Comparison of ENCODE assay signal across 8 mouse cellular contexts in genomic region chr2:84744126-84744525, GRCm38 (mm10). TPM values are rescaled to one million over a fixed set of nuclear protein-coding genes. Genes with fewer than 3 reads are reported as not detected.
A peak's percentile ranks its signal among the peaks of the same experiment; 100 is the strongest.
DNase-seq lines count a peak whose midpoint lies in the region; ATAC-seq and TF ChIP-seq lines count a peak whose summit lies in the region.

No protein-coding gene starts in this region.

- H3K9me3 ChIP-seq in ES-Bruce4 (replicated peaks; ENCODE audit: control insufficient read depth, insufficient read depth, low read length, poor library complexity, severe bottlenecking): no peaks in the 10 kb centered on the region
- no peaks in the 10 kb centered on the region for H3K9me3 ChIP-seq in heart, embryonic 14.5 days (ENCODE audit: control insufficient read depth, low read length)
- H3K9me3 ChIP-seq in liver, embryonic 15.5 days (replicated peaks): no peaks in the 10 kb centered on the region

- H3K27me3 ChIP-seq in cerebellum, adult 2 months (ENCODE audit: control insufficient read depth, insufficient read depth, low read length): no peaks in the 10 kb centered on the region
- no peaks in the 10 kb centered on the region for H3K27me3 ChIP-seq in ES-Bruce4 (ENCODE audit: control insufficient read depth, insufficient read depth, low read length, poor library complexity, severe bottlenecking)
- no peaks in the 10 kb centered on the region for H3K27me3 ChIP-seq in heart, embryonic 14.5 days (ENCODE audit: control insufficient read depth, insufficient read depth, low read length)
- peaks cover 65% of the 10 kb centered on the region for H3K27me3 ChIP-seq in liver, embryonic 15.5 days

- H3K4me2 ChIP-seq in heart, embryonic 14.5 days (ENCODE audit: low read length): peak overlapping the region; percentile 88
- peak overlapping the region; percentile 85 for H3K4me2 ChIP-seq in liver, embryonic 15.5 days

- no peak overlapping the region for H3K27ac ChIP-seq in cerebellum, adult 2 months (ENCODE audit: insufficient read depth, low read length)
- H3K27ac ChIP-seq in ES-Bruce4 (ENCODE audit: insufficient read depth, low read length): peak overlapping the region; percentile 97
- H3K27ac ChIP-seq in heart, embryonic 14.5 days (replicated peaks in 1 of 2; ENCODE audit: control insufficient read depth in 1 of 2, insufficient read depth in 1 of 2, low read depth in 2 of 2, low read length in 2 of 2): peak overlapping the region; percentile 81 to 97
- peak overlapping the region; percentile 85 for H3K27ac ChIP-seq in liver, embryonic 15.5 days (replicated peaks)

- no peak for TF ChIP-seq CTCF in cerebellum, adult 2 months (IDR thresholded peaks at IDR 0.05; ENCODE audit: borderline replicate concordance, insufficient read depth, low read depth, low read length)
- TF ChIP-seq CTCF in ES-Bruce4 (IDR thresholded peaks at IDR 0.05; ENCODE audit: low read depth, low read length): no peak

- peaks cover 4% of the 10 kb centered on the region for H3K36me3 ChIP-seq in ES-Bruce4 (ENCODE audit: control insufficient read depth, insufficient read depth, low read length, poor library complexity, severe bottlenecking)
- H3K36me3 ChIP-seq in heart, embryonic 14.5 days (ENCODE audit: control insufficient read depth, insufficient read depth, low read length): peaks cover 9% of the 10 kb centered on the region; the same call in 1 of the 2 replicates
- peaks cover 25% of the 10 kb centered on the region for H3K36me3 ChIP-seq in liver, embryonic 15.5 days (replicated peaks)

- peak overlapping the region; percentile 81 for H3K4me3 ChIP-seq in cerebellum, adult 2 months (replicated peaks; ENCODE audit: insufficient read depth, low read depth, low read length)
- H3K4me3 ChIP-seq in ES-Bruce4 (ENCODE audit: low read depth, low read length): peak overlapping the region; percentile 92
- peak overlapping the region; percentile 47 to 64 for H3K4me3 ChIP-seq in heart, embryonic 14.5 days (ENCODE audit: control insufficient read depth in 1 of 2, insufficient read depth in 1 of 2, low read depth in 1 of 2, low read length in 2 of 2)
- H3K4me3 ChIP-seq in liver, embryonic 15.5 days (replicated peaks): peak overlapping the region; percentile 69

- TF ChIP-seq POLR2A in cerebellum, adult 2 months (IDR thresholded peaks at IDR 0.05; ENCODE audit: borderline replicate concordance, insufficient read depth, low read length): no peak
- TF ChIP-seq POLR2A in ES-Bruce4 (IDR thresholded peaks at IDR 0.05; ENCODE audit: insufficient read depth, low read length): no peak

- peak; percentile 95 for TF ChIP-seq EP300 in ES-Bruce4 (IDR thresholded peaks at IDR 0.05; ENCODE audit: insufficient read depth, low read depth, low read length)

- peak overlapping the region; percentile 94 for H3K9ac ChIP-seq in ES-Bruce4 (ENCODE audit: low read depth, poor library complexity, severe bottlenecking)
- peak overlapping the region; percentile 96 for H3K9ac ChIP-seq in heart, embryonic 14.5 days (ENCODE audit: low read length)
- peak overlapping the region; percentile 83 for H3K9ac ChIP-seq in liver, embryonic 15.5 days

- 5% methylated on average over 10 of the region's 10 CpGs for WGBS in cerebellum, adult 2 months
- WGBS in heart, embryonic 14.5 days: 2% methylated on average over 10 of the region's 10 CpGs
- 10% methylated on average over 10 of the region's 10 CpGs for WGBS in liver, embryonic 15.5 days (ENCODE audit: insufficient replicate concordance)

- ATAC-seq in heart, embryonic 14.5 days (ENCODE audit: insufficient number of reproducible peaks, insufficient read depth, low FRiP score, low read depth): peak; percentile 24
- peak; percentile 25; the same call in 1 of the 2 replicates for ATAC-seq in liver, embryonic 15.5 days (ENCODE audit: insufficient read depth)
- no peak for ATAC-seq in inflammation-experienced regulatory T-cells, adult 6 months

- DNase-seq in cerebellum, adult 2 months: no peak
- DNase-seq in cerebellum, adult 11 months: no peak
- no peak for DNase-seq in cerebellum, postnatal 36 days
- DNase-seq in cerebellum, adult 9-11 months: no peak

- H3K4me1 ChIP-seq in cerebellum, adult 2 months (ENCODE audit: control insufficient read depth, insufficient read depth, low read length): peaks cover 9% of the 10 kb centered on the region; the same call in 1 of the 2 replicates
- no peaks in the 10 kb centered on the region for H3K4me1 ChIP-seq in ES-Bruce4 (ENCODE audit: control insufficient read depth, insufficient read depth, low read length)
- H3K4me1 ChIP-seq in heart, embryonic 14.5 days (ENCODE audit: control insufficient read depth in 2 of 2, insufficient read depth in 2 of 2, low read length in 2 of 2): peaks cover 13 to 35% of the 10 kb centered on the region in 2 experiments
- H3K4me1 ChIP-seq in liver, embryonic 15.5 days (replicated peaks): peaks cover 64% of the 10 kb centered on the region

RNA-seq across cellular contexts. Expression of gene Gm19426, which starts 0.7 kb away (rescaled TPM):
- 3.0 and 3.4 TPM in 2 replicates for polyA plus RNA-seq in cerebellum, adult 2 months (2012; rRNA removed)
- 9.9 and 10.3 TPM in 2 replicates for polyA plus RNA-seq in ES-Bruce4 (2011; ENCODE audit: insufficient read depth, insufficient read length, low read depth, missing spikeins)
- 4.4 and 4.5 TPM in 2 replicates for polyA plus RNA-seq in heart, embryonic 14.5 days (2014; fragmentation: Nextera tagmentation; extraction: Ambion mirVana)
- polyA plus RNA-seq in liver, embryonic 15.5 days (2015; fragmentation: Nextera tagmentation; extraction: Ambion mirVana): 1.4 and 1.5 TPM in 2 replicates
- polyA plus RNA-seq in inflammation-experienced regulatory T-cells, adult 6 months (2017; shearing (Covaris generic)): not detected

RNA-seq across cellular contexts. Expression of gene Ypel4, which starts 10.3 kb away (rescaled TPM):
- 164 and 171 TPM in 2 replicates for polyA plus RNA-seq in cerebellum, adult 2 months (2012; rRNA removed)
- polyA plus RNA-seq in ES-Bruce4 (2011; ENCODE audit: insufficient read depth, insufficient read length, low read depth, missing spikeins): 0.56 and 0.73 TPM in 2 replicates
- 3.5 and 4.5 TPM in 2 replicates for polyA plus RNA-seq in heart, embryonic 14.5 days (2014; fragmentation: Nextera tagmentation; extraction: Ambion mirVana)
- polyA plus RNA-seq in liver, embryonic 15.5 days (2015; fragmentation: Nextera tagmentation; extraction: Ambion mirVana): 66.9 and 75.7 TPM in 2 replicates
- 1 to 10 TPM; 1.2 to 3.2 (median 2.2) TPM for polyA plus RNA-seq in inflammation-experienced regulatory T-cells, adult 6 months (2017; shearing (Covaris generic))

RNA-seq across cellular contexts. Expression of gene Clp1, which starts 17.0 kb away (rescaled TPM):
- polyA plus RNA-seq in cerebellum, adult 2 months (2012; rRNA removed): 12.0 and 12.7 TPM in 2 replicates
- polyA plus RNA-seq in ES-Bruce4 (2011; ENCODE audit: insufficient read depth, insufficient read length, low read depth, missing spikeins): 32.9 and 34.9 TPM in 2 replicates
- 14.3 and 16.9 TPM in 2 replicates for polyA plus RNA-seq in heart, embryonic 14.5 days (2014; fragmentation: Nextera tagmentation; extraction: Ambion mirVana)
- polyA plus RNA-seq in liver, embryonic 15.5 days (2015; fragmentation: Nextera tagmentation; extraction: Ambion mirVana): 53.9 and 59.7 TPM in 2 replicates
- 10 to 100 TPM; 41.2 to 48.0 (median 44.5) TPM for polyA plus RNA-seq in inflammation-experienced regulatory T-cells, adult 6 months (2017; shearing (Covaris generic))

RNA-seq across cellular contexts. Expression of gene Zdhhc5, which starts 29.1 kb away (rescaled TPM):
- polyA plus RNA-seq in cerebellum, adult 2 months (2012; rRNA removed): 37.4 and 38.4 TPM in 2 replicates
- polyA plus RNA-seq in ES-Bruce4 (2011; ENCODE audit: insufficient read depth, insufficient read length, low read depth, missing spikeins): 39.6 and 42.4 TPM in 2 replicates
- 26.4 and 27.1 TPM in 2 replicates for polyA plus RNA-seq in heart, embryonic 14.5 days (2014; fragmentation: Nextera tagmentation; extraction: Ambion mirVana)
- polyA plus RNA-seq in liver, embryonic 15.5 days (2015; fragmentation: Nextera tagmentation; extraction: Ambion mirVana): 17.3 and 18.4 TPM in 2 replicates
- 10 to 100 TPM; 12.9 to 14.1 (median 13.3) TPM for polyA plus RNA-seq in inflammation-experienced regulatory T-cells, adult 6 months (2017; shearing (Covaris generic))

RNA-seq across cellular contexts. Expression of gene Serping1, which starts 31.1 kb away (rescaled TPM):
- polyA plus RNA-seq in cerebellum, adult 2 months (2012; rRNA removed): 19.6 and 22.6 TPM in 2 replicates
- polyA plus RNA-seq in ES-Bruce4 (2011; ENCODE audit: insufficient read depth, insufficient read length, low read depth, missing spikeins): 17.2 and 19.2 TPM in 2 replicates
- 37.9 and 46.6 TPM in 2 replicates for polyA plus RNA-seq in heart, embryonic 14.5 days (2014; fragmentation: Nextera tagmentation; extraction: Ambion mirVana)
- 84.2 and 102 TPM in 2 replicates for polyA plus RNA-seq in liver, embryonic 15.5 days (2015; fragmentation: Nextera tagmentation; extraction: Ambion mirVana)
- polyA plus RNA-seq in inflammation-experienced regulatory T-cells, adult 6 months (2017; shearing (Covaris generic)): under 1 TPM in 1 of 3 experiments, not detected in 2; 0.20 TPM

Comparison
In these comparisons a context has a peak if more than half of its experiments do, and no peak if none do; other contexts are left out.
1. RNA of gene Ypel4, which starts 10.3 kb away (polyA plus RNA-seq): 164 to 171 TPM in cerebellum, adult 2 months and 66.9 to 75.7 TPM in liver, embryonic 15.5 days; 3.5 to 4.5 TPM in heart, embryonic 14.5 days, 1.2 to 3.2 TPM in inflammation-experienced regulatory T-cells, adult 6 months and 0.56 to 0.73 TPM in ES-Bruce4; every median in the first group is over 10 times any median in the second.
2. Peak in every context shown above with its lines, with median percentiles within 50 percentile points of each other: H3K4me3 ChIP-seq and H3K9ac ChIP-seq.